Mouse (Mus musculus) R1 (cell line): ENCODE measurements around the gene Pik3r3.

Experiments
- DNase-seq: peaks from one replicate; pipeline ENCODE4 v3.0.0-alpha.2; 2018; ENCODE audit warnings: low read depth, low spot score

The Pik3r3 gene

GRCm38 (mm10) chr4:116220071-116220650, 1.3 kb upstream of the Pik3r3 start:
- peak; percentile 10 for DNase-seq

GRCm38 (mm10) chr4:116220780-116221139, 658 bp upstream of the Pik3r3 start:
- no peak for DNase-seq

GRCm38 (mm10) chr4:116221996-116222842, 801 bp downstream of the Pik3r3 start:
- peak; percentile 17 for DNase-seq

DNA sequence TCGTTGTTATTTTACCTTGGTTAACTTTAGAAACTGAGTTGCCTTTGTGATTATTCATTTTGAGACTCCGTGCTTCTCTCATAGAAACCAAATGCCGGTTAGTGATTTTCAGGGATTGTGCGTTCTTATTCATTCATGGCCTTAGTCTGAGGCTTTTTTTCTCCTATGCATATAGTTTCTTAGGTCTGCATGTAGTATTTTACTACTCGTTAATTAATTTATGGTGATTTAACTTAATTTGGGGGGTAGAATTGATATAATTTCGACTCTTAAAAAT, 1.4 kb downstream of the Pik3r3 start:
- no peak for DNase-seq

- DNase-seq, result no peak
These were observed 22.0 kb downstream of the Pik3r3 start for GRCm38 (mm10) chr4:116243377-116243776.

- no peak for DNase-seq
These were observed 22.8 kb downstream of the Pik3r3 start for GRCm38 (mm10) chr4:116244240-116244639.

DNA sequence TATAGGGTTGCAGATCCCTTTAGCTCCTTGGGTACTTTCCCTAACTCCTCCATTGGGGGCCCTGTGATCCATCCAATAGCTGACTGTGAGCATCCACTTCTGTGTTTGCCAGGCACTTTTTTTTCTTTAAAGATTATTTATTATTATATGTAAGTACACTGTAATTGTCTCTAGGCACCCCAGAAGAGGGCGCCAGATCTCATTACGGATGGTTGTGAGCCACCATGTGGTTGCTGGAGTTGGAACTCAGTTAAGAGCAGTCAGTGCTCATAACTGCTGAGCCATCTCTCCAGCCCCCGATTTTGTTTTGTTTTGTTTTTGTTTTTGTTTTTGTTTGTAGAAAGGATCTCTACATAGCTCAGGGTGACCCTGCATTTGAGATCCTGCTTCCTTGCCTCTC, 24.5 kb downstream of the Pik3r3 start:
- DNase-seq, result peak; percentile 73

DNA sequence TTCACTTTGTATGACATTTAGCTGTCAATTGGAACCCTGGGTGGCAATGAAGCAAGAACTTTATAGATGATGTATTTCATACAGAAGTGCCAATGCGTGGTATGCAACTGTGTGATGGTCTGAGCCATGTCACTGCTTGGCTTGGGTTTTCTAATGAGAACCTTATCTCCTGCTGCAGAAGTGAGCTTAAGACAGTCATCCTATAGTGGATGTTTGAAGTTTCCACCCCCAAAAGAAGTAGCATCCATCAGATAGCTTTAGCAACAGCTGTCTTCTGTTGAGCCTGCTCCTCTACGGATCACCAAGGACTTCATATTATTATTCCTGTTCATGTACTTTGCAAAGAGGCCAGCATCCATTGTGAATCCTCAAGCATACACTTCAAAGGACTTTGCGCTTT, 28.6 kb downstream of the Pik3r3 start:
- no peak for DNase-seq

- no peak for DNase-seq
These were observed 46.8 kb downstream of the Pik3r3 start for GRCm38 (mm10) chr4:116268220-116268619.

- peak; percentile 16 for DNase-seq
These were observed 60.8 kb downstream of the Pik3r3 start for GRCm38 (mm10) chr4:116282211-116282610.

GRCm38 (mm10) chr4:116291561-116291960, 70.1 kb downstream of the Pik3r3 start:
- no peak for DNase-seq

- peak; percentile 77 for DNase-seq
These were observed 71.9 kb downstream of the Pik3r3 start for GRCm38 (mm10) chr4:116293296-116293695.

GRCm38 (mm10) chr4:116300878-116301355, 79.5 kb downstream of the Pik3r3 start:
- DNase-seq, result no peak

DNA sequence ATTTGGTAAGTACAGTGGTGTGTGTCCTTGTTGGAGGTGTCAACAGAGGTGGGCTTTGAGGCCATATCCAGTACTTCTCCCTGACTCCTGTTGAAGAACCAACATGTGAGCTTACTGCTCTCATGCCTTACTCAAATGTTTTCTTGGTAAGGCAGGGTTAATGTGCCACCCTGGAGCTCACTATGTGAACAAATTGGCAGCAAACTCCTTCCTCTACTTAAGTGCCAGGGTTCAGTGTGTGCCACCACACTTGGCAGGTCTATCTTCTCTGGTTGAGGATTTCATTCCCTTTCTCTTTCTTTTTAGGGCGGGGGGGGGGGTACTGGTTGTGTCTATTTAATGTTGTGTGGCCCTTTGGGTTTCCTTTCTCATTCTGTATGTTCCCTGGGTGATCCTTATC, 83.1 kb downstream of the Pik3r3 start:
- DNase-seq, result no peak

GRCm38 (mm10) chr4:116317575-116317974, 96.2 kb downstream of the Pik3r3 start:
- no peak for DNase-seq

GRCm38 (mm10) chr4:116322127-116322526, 100.7 kb downstream of the Pik3r3 start:
- no peak for DNase-seq

GRCm38 (mm10) chr4:116329256-116329655, 107.8 kb downstream of the Pik3r3 start:
- no peak for DNase-seq

- peak; percentile 64 for DNase-seq
These were observed 114.9 kb downstream of the Pik3r3 start for GRCm38 (mm10) chr4:116336294-116336693.

DNA sequence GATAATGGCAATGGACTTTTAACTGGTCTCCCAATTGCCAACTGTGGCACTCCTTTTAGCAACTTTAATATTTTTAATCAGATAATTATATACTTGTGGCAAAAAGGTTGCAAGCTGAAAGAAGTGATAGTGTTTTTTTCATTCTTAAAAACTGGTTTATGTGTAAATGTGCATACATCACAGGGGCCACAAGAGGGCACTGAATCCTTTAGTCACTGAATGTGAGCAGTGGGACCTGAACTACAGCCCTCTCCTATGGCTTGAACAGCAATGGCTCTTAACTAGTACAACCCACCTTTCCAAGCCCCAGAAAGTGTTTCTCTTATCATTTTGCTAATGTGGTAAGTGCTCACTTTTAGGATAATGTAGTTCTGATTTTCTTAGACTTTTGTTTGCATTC, 120.7 kb downstream of the Pik3r3 start:
- DNase-seq, result peak; percentile 48

GRCm38 (mm10) chr4:116352496-116352895, 131.1 kb downstream of the Pik3r3 start:
- no peak for DNase-seq
